Mouse (Mus musculus): ENCODE measurements at regions not wholly inside any gene's neighbourhood (a gene's known extent, or its start where the extent isn't known, plus 50 kb on each side); places are given as distances from the start of the nearest gene placed in this dataset.

DNA sequence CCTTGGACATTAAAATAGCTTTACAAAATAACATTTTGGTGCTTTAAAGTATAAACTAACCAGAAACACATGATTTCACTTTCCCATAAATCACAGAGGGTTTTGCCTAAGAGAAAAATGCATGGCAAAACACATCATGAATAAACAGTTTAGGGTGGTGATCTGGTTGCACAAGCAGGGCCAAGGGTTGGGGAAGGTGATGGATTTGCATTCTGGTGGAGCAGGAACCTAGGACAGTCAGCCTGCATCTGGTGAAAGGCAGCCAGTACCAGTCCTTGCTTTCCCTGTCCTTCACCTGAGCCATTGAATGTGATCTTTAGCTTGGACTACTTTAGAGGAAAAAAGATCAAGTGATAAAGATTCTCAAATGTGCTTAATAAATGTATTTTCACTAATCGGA, 138.1 kb downstream of the Fgf9 start:
- DNase-seq (ENCODE audit: low spot score in 2 of 2), result no peak

DNA sequence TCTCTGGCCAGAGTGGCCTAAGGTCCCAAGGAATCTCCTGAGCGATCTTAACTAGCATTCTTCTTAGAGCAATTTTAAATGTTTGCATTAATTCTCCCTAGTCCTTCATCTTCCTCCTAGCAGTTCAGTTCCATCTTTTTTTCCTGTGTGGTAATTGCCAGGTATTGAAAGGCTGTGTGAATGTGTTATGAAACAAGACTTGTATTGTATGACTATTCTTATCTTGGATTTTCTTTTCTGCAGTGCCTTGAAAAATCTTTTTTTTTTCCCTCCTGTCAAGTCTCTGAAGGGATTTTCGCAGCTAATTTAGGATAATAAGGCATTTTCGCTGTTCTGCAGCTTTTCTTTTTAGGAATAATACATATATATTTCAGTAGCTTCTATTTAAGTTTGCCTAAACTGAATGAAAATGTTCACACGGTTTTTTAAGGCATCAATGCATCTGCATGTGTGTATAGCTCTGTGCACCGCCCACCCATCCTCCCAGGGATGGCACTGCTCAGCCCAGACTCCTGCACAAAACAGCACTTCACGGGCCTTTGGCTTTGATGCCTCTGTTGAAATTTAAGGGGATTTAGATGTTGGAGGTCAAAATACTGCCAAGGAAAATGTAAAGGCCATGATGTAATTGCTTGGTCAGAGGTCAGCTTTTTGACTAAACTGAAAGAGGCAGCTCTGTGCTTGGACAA, 132.4 kb downstream of the Fgf9 start:
- no peak for DNase-seq (ENCODE audit: low spot score in 2 of 2)

DNA sequence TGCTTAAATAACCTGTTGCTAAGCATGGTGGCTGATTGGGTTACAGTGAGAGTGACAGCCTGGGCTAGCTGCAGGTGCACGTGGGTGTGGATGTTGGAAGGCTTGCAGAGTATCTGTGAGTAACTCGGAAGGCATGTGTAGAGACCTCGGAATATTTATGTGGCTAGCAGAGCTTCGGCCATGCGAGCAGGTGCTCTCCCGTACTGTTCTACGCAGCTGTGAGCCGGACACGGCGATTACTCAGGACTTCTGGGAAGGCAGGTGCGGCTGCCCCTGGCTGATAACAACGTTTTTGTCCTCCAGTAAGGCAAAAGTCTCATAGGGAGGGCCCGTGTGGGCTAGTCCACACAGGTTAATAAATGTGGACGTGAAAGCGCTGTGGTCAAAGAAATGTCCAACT, 119.6 kb downstream of the Fgf9 start:
- no peak for DNase-seq (ENCODE audit: low spot score in 2 of 2)

DNA sequence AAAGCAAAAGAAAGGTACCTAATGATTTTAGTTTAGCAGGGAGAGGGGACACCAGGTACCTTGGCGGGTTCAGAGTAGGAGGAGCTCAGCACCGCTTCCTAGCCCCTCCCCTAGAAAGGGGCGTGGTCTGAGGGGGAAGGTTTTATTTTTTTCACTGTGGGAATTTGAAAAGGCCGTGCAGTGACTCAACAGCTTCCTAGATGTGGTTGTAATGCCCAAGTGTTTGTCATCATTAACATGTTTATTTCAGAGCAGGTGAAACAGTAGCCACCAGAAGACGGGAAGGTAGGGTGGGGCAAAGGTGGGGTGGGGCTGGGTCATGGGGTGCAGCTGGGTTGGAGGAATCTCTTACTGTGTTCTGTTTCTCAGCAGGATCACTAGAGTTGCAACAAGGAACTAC, 112.5 kb downstream of the Fgf9 start:
- DNase-seq (ENCODE audit: low spot score in 2 of 2), result no peak

DNA sequence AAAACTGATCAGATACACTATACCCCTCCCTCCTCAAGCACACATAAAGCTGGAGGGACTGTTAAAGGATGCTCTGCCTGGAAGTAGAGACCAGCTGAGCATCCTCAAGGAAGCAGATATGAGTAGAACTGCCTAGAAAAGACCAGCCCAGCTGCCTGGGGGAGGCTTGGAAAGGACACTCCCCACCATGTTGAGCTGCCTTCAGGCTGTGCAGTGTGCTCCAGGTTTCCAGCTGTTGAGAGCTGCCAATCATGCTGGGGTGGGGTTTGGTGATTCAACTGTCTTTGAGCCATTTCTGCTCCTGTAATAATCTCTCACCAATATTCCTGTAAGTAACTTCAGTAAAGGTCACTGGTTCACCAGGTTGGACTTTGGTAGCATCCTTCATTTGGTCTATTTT, 110.4 kb downstream of the Fgf9 start:
- no peak for DNase-seq (ENCODE audit: low spot score in 2 of 2)

DNA sequence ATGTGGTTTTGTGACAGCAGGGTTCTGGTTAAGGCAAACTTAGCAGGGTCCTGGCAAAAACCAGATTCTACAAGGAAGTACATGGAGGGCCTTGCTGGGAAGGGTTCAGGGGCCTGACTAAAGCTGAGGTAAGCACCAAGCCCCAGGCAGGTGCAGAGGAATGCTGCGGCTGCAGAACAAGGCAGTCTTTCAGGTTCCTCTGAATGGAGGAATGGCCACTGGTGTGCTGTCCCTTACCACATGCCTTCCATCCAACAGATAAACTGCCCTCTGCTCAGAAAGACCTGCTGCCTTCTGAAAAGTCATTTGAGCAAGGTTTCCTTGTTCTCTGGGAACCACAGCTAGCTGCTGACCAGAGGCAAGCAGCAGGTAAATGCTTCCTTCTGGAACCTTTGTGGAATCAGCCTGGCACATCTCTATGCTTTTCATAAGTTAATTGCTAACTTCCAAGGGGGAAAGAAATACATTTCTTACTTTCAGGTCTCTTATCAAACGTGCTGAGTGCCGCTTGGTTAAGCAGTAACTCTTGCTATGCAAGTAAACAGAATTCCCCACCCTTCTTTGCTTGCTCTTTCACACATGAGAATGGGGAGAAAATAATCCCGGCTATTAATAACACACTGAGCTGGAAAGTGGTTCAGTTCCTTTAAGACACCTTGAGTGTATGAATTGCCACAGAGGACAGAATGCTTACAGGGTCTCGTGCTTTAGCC, 105.5 kb downstream of the Fgf9 start:
- no peak for DNase-seq (ENCODE audit: low spot score in 2 of 2)

DNA sequence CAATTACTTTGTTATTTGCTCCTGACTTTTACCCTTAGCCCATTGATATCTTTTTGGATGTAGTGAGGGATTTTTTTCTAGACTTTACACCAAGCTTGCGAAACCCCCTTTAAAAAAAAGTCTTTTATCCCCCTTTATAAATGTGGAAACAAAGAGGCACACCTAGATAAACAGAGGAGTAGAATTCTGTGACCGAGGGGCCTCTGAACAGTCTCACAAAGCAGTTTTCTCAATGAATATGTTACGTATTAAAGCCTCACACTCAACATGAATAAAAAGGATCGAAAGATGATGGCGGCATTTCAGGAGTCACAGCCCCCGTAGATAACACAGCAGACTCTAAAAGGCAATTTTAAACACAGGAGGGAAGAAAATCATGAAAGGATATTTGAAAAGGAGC, 104.2 kb downstream of the Fgf9 start:
- DNase-seq (ENCODE audit: low spot score in 2 of 2), result no peak

DNA sequence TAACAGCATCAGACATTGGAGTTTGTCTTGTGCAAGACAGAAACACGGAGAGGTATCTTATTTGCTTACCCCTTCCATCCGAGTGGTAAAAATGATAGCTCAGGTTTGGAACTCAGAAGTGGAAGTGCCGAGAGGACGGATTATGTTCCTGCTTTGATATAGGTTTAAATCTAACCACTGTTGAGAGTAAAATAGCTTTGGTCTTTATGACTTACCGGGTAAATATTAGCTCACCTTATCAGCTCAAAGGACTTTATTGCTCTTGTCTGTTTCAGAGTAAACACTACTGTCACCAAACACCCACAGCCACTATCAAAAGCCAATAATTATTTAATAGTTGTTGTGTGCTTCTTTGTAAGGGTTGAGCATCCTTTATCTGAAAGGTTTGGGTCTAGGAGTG, 98.6 kb downstream of the Fgf9 start:
- no peak for DNase-seq (ENCODE audit: low spot score in 2 of 2)
